Mouse (Mus musculus): ENCODE measurements around the gene Iqch.

Gene Iqch

DNA sequence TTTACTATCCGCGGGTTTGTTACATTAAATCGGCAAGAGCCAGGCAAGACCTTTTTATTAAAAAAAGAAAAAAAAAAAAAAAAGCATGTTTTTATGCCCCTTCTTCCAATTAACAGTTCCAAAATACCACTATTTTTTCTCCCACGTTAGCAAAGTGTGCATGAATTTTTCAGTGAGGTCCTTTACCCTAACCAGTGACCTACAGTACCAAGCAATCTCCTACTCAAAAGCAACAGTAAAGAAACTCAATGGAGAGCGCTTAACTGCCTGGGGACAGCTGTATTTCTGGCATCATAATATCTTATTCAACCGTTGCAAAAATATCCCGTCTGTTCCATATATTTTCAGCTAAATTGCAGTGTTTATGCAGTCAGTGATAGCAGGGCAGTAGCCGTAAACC is 224.1 kb downstream of the Iqch start:
- in situ Hi-C loops (cut with MboI, MseI), result no loop called here

DNA sequence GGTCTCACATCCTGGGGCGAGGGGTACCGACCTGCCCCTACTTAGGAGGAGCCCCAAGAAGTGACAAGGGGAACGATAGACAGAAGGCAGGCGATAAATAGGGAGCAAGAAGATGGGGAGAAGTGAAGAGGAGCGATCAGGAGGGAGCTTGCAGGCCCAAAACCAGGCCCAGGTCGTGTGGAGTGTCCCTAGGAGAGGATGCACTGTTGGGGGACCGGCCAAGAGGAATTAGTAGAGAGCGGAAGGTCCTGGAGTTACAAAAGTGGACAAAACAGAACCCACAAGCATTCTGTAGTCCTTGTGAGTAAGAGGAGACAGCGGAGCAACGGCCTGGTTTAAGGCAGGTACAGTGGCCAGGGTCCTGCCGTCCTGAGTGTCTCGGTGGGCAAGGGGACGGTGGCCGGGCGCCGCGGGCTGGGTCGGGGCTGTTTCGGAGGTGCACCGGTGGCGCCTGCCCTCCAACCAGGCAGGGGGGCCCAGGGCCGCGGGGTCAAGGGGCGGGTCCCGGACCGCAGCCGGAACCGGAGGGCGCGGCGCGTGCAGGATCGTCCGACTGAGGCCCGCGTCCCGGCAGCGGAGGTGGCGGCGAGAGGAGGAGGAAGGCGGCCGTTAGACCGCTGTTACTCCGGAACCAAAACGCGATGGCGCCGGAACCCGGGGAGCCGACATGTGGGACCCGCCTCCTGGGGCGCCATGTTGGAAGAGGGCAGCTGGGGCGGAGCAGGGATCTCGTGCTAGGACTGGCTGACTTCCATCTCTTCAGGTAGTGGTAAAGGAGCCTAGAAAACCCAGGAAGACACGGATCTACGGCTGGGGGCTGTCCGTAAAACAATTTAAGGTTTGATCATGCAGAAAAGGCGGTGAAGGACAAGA is 224.8 kb downstream of the Iqch start, which contains the start of gene Map2k5:
TSS of gene Map2k5 (minus strand) at position 633 of the 873 bp plus-strand sequence.
- in situ Hi-C loops (cut with MboI, MseI), result no loop called here

DNA sequence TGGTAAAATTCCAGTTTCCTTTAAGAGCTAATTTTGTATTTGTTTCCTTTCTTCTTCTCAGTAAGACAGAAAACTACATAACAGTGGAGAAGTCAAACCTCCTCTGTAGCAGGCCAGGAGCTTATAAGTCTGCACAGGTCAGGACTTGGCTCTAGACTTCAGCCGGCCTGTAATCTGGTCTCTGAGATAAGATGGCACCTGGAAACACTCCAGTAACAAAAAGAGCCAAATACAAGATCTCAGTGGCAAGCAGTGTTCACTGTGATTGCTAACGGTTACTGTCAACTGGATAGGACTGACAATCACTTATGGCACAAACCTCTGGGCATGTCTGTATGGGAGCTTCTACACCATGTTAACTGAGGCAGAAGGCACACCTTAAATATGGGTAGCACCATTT is 229.0 kb downstream of the Iqch start:
- in situ Hi-C loops (cut with MboI, MseI), result no loop called here

DNA sequence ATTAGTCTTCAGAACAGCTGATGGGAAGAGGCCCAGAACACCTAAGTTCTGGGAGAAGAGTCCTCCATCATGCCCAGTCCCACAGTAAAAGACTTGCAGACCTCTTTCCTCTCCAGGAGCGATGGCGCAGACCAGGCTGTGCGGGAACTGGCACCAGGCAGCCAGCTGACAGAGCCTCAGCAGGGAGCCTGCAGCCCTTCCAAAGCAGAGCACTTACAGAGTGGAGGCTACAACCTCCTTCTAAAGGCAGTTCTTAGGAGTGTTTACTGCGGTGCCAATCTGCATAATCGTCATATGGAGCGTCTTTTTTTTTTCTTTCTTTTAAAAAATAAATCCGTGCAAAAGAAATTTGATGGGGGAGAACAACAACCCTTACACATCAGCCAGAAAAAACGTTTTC is 229.8 kb downstream of the Iqch start:
- in situ Hi-C loops (cut with MboI, MseI), result no loop called here
